ENCODE assay signal across 10 mouse cellular contexts in genomic region chr2:102142197-102142623, GRCm38 (mm10). TPM values are rescaled to one million over a fixed set of nuclear protein-coding genes. Genes with fewer than 3 reads are reported as not detected.
A peak's percentile ranks its signal among the peaks of the same experiment; 100 is the strongest.
DNase-seq lines count a peak whose midpoint lies in the region; ATAC-seq and TF ChIP-seq lines count a peak whose summit lies in the region.
"Had no signal": no experiment of that assay in that cellular context is flagged by ENCODE, and none has a peak within 500 bp of the region (broad histone marks: within the 10 kb centered on the region; RNA-seq: fewer than 3 reads in every experiment).

No protein-coding gene starts in this region.

- no peak overlapping the region for H3K9ac ChIP-seq in hindbrain, embryonic 15.5 days
- H3K9ac ChIP-seq: embryonic facial prominence, embryonic 15.5 days; liver, embryonic 14.5 days had no signal

- intact Hi-C loops in left cerebral cortex, adult 2 months (cut with DNase I) = no loop called here

- no peaks in the 10 kb centered on the region for H3K27me3 ChIP-seq in hindbrain, embryonic 15.5 days
- H3K27me3 ChIP-seq: embryonic facial prominence, embryonic 15.5 days had no signal

- TF ChIP-seq CTCF in left cerebral cortex, adult 2 months (IDR thresholded peaks at IDR 0.05) = no peak

- H3K4me1 ChIP-seq in hindbrain, embryonic 15.5 days (replicated peaks) = peaks cover 39% of the 10 kb centered on the region

- H3K4me3 ChIP-seq in left cerebral cortex, adult 2 months = no peak overlapping the region
- H3K4me3 ChIP-seq in hindbrain, embryonic 15.5 days = no peak overlapping the region
- H3K4me3 ChIP-seq: embryonic facial prominence, embryonic 15.5 days had no signal

- WGBS in hindbrain, embryonic 15.5 days = 64% methylated on average over 4 of the region's 4 CpGs

- peak; percentile 37 for DNase-seq in adrenal gland, postnatal 14 days
- no peak for DNase-seq in adrenal gland, postnatal 36 days
- no peak for DNase-seq in left cerebral cortex, adult 2 months (ENCODE audit: extremely low spot score in 1 of 2, low spot score in 2 of 2)
- DNase-seq in left cerebral cortex, adult 8-10 months (ENCODE audit: low spot score in 2 of 2) = no peak
- peak; percentile 87 for DNase-seq in lung, postnatal 25 days (ENCODE audit: low spot score)
- DNase-seq in cerebellum, postnatal 4 days (ENCODE audit: low spot score in 2 of 2) = no peak
- no peak for DNase-seq in urinary bladder, postnatal 4 days (ENCODE audit: low spot score in 2 of 2)

- H3K4me2 ChIP-seq in hindbrain, embryonic 15.5 days = no peak overlapping the region
- H3K4me2 ChIP-seq: embryonic facial prominence, embryonic 15.5 days had no signal

- no peaks in the 10 kb centered on the region for H3K9me3 ChIP-seq in hindbrain, embryonic 15.5 days
- H3K9me3 ChIP-seq: embryonic facial prominence, embryonic 15.5 days had no signal

- peak overlapping the region; percentile 24; the same call in 1 of the 2 replicates for H3K27ac ChIP-seq in left cerebral cortex, adult 2 months
- peak overlapping the region; percentile 2; the same call in 1 of the 2 replicates for H3K27ac ChIP-seq in hindbrain, embryonic 15.5 days (replicated peaks)
- H3K27ac ChIP-seq: embryonic facial prominence, embryonic 15.5 days; liver, embryonic 14.5 days had no signal

- no peaks in the 10 kb centered on the region for H3K36me3 ChIP-seq in hindbrain, embryonic 15.5 days
- H3K36me3 ChIP-seq: embryonic facial prominence, embryonic 15.5 days had no signal

- ATAC-seq in hindbrain, embryonic 15.5 days (ENCODE audit: low FRiP score, low read depth) = peak; percentile 12; the same call in 1 of the 2 replicates

RNA-seq across cellular contexts. Expression of gene Ldlrad3, which starts 44.0 kb away (rescaled TPM):
- 10.8 and 11.7 TPM in 2 replicates for total RNA-seq in adrenal gland, postnatal 14 days (2021)
- 1 to 10 TPM; 8.2 to 9.3 TPM for total RNA-seq in adrenal gland, postnatal 36 days (2021)
- 10 to 100 TPM in 1 of 2 experiments, 1 to 10 TPM in 1; 9.1 to 10.3 TPM for total RNA-seq in left cerebral cortex, adult 2 months (2021)
- total RNA-seq in left cerebral cortex, adult 8-10 months (2022) = 10 to 100 TPM; 11.3 to 12.5 (median 12.0) TPM
- polyA plus RNA-seq in hindbrain, embryonic 15.5 days (2015; fragmentation: Nextera tagmentation; extraction: Ambion mirVana) = 28.8 and 29.6 TPM in 2 replicates

Comparison
In these comparisons a context has a peak if more than half of its experiments do, and no peak if none do; other contexts are left out.
1. DNase-seq: peak in adrenal gland, postnatal 14 days (single experiment) and lung, postnatal 25 days (single experiment); none in adrenal gland, postnatal 36 days (0 of 2), left cerebral cortex, adult 2 months (0 of 2), left cerebral cortex, adult 8-10 months (0 of 2), cerebellum, postnatal 4 days (0 of 2) and urinary bladder, postnatal 4 days (0 of 2).